Mouse (Mus musculus) monocyte, adult 2 months (primary cell): ENCODE data around the gene Fbxl2.

Experiments used
- DNase-seq, 2 experiments: peaks; one replicate each; pipeline ENCODE4 v3.0.0; 2022; ENCODE audit warnings: low spot score in 2 of 2, low read depth in 1 of 2

The Fbxl2 gene

DNA sequence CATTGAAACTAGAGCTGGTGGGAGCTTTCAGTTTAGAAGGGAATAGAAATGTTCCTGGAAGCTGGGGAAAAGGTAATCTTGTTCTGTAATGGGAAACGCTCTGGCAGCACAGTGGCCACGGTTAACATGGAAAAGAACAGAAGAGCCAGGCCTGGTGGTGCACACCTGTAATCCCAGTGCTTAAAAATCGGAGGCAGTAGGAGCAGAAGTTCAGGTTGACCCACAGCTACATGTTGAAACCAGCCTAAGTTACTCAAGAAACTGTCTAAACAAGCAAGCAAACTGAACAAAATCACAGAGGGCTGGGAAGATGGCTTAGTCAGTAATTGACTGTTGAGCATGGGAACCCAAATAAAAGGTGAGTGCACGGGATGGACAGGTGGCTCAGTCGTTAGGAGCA, 121.1 kb downstream of the Fbxl2 start:
- DNase-seq: no peak

DNA sequence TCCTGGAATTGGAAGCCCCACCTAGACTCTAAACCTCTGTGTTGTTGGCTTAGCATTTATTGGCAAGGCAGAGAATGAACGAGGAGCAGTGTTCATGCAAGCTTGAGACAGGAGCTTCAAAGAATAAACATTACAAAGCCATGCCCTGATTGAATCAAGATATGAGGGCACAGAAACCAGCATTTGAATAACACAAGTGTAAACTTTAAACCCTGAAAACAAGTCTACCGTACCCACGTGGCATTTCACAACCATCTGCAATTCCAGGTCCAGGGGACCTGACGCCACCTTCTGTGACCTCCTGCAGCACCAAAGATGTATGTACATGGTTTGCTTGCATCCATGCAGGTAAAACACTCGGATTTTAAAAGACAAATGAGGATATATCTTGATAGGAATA, 123.3 kb downstream of the Fbxl2 start:
- no peak for DNase-seq

DNA sequence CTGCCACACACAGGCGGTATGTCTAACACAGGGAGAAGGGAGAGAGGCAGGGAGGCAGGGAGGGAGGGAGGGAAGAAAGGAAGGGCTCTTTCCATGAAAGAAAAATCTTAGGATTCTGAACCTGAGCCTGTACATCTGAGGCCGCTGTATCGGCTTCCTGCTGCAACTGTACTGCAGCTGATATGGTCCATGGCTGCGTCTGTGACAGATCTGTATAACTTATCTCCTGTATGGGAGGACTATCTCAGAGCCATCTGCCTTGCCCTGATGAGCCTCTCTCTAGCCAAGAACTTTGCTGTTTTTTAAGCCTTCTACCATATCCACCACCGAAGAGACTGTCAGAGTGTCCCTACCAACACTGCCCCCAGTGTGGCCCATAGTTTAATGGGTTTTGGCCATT, 130.2 kb downstream of the Fbxl2 start:
- DNase-seq: no peak
